ENCODE assay signal across 10 mouse cellular contexts in genomic region chr16:84135651-84136200, GRCm38 (mm10).
DNase-seq lines count a peak whose midpoint lies in the region; ATAC-seq lines count a peak whose summit lies in the region.
"Had no signal": no experiment of that assay in that cellular context is flagged by ENCODE, and none has a peak within 500 bp of the region (broad histone marks: within the 10 kb centered on the region; RNA-seq: fewer than 3 reads in every experiment).

No protein-coding gene starts in this region.

- H3K27me3 ChIP-seq in forebrain, embryonic 11.5 days (ENCODE audit: control insufficient read depth, insufficient read depth, low read length), result no peaks in the 10 kb centered on the region
- no peaks in the 10 kb centered on the region for H3K27me3 ChIP-seq in forebrain, embryonic 10.5 days (ENCODE audit: poor library complexity, severe bottlenecking)
- no peaks in the 10 kb centered on the region for H3K27me3 ChIP-seq in forebrain, embryonic 13.5 days
- H3K27me3 ChIP-seq in liver, embryonic 12.5 days (replicated peaks), result no peaks in the 10 kb centered on the region
- H3K27me3 ChIP-seq: heart, embryonic 13.5 days had no signal

- no peaks in the 10 kb centered on the region for H3K4me1 ChIP-seq in forebrain, embryonic 11.5 days (replicated peaks; ENCODE audit: control insufficient read depth, insufficient read depth, low read length)
- no peaks in the 10 kb centered on the region for H3K4me1 ChIP-seq in forebrain, embryonic 10.5 days
- H3K4me1 ChIP-seq in forebrain, embryonic 13.5 days, result no peaks in the 10 kb centered on the region
- H3K4me1 ChIP-seq in liver, embryonic 12.5 days, result no peaks in the 10 kb centered on the region
- H3K4me1 ChIP-seq: heart, embryonic 13.5 days had no signal

- no peak overlapping the region for H3K9ac ChIP-seq in forebrain, embryonic 11.5 days (ENCODE audit: low read length)
- H3K9ac ChIP-seq in forebrain, embryonic 13.5 days, result no peak overlapping the region
- H3K9ac ChIP-seq in liver, embryonic 12.5 days, result no peak overlapping the region
- H3K9ac ChIP-seq: heart, embryonic 13.5 days; liver, embryonic 14.5 days had no signal

- H3K9me3 ChIP-seq in forebrain, embryonic 11.5 days (ENCODE audit: control insufficient read depth, low read length), result no peaks in the 10 kb centered on the region
- H3K9me3 ChIP-seq in forebrain, embryonic 10.5 days, result no peaks in the 10 kb centered on the region
- H3K9me3 ChIP-seq in forebrain, embryonic 13.5 days (replicated peaks), result no peaks in the 10 kb centered on the region
- H3K9me3 ChIP-seq in liver, embryonic 12.5 days (replicated peaks), result no peaks in the 10 kb centered on the region
- H3K9me3 ChIP-seq: heart, embryonic 13.5 days had no signal

- H3K4me2 ChIP-seq in forebrain, embryonic 11.5 days (ENCODE audit: low read depth, low read length, severe bottlenecking), result no peak overlapping the region
- H3K4me2 ChIP-seq in forebrain, embryonic 13.5 days, result no peak overlapping the region
- H3K4me2 ChIP-seq in liver, embryonic 12.5 days, result no peak overlapping the region
- H3K4me2 ChIP-seq: heart, embryonic 13.5 days had no signal

- H3K27ac ChIP-seq in forebrain, embryonic 11.5 days (ENCODE audit: low read depth, low read length), result no peak overlapping the region
- H3K27ac ChIP-seq in forebrain, embryonic 10.5 days, result no peak overlapping the region
- no peak overlapping the region for H3K27ac ChIP-seq in forebrain, embryonic 13.5 days
- no peak overlapping the region for H3K27ac ChIP-seq in liver, embryonic 12.5 days
- H3K27ac ChIP-seq: heart, embryonic 13.5 days; liver, embryonic 14.5 days had no signal

- no peak overlapping the region for H3K4me3 ChIP-seq in forebrain, embryonic 11.5 days (ENCODE audit: low read depth, low read length)
- H3K4me3 ChIP-seq in forebrain, embryonic 10.5 days, result no peak overlapping the region
- no peak overlapping the region for H3K4me3 ChIP-seq in forebrain, embryonic 13.5 days
- H3K4me3 ChIP-seq in liver, embryonic 12.5 days, result no peak overlapping the region
- H3K4me3 ChIP-seq: heart, embryonic 13.5 days had no signal

- DNase-seq in forebrain, embryonic 11.5 days (ENCODE audit: low spot score), result no peak
- no peak for DNase-seq in forebrain, embryonic 10.5 days (ENCODE audit: extremely low spot score, low spot score)
- peak; percentile 44 for DNase-seq in A20 (ENCODE audit: low read depth, low spot score)
- peak; percentile 17 to 58 for DNase-seq in left cerebral cortex, postnatal 10 days (ENCODE audit: extremely low spot score in 1 of 2, low spot score in 2 of 2)
- no peak for DNase-seq in kidney, postnatal 10 days

- 0 out of 2 replicates have a peak, but pooled peaks have one; percentile 27 for ATAC-seq in forebrain, embryonic 11.5 days (replicated peaks; ENCODE audit: low FRiP score)
- peak; percentile 89 for ATAC-seq in forebrain, embryonic 13.5 days
- no peak for ATAC-seq in erythroid progenitor cell, adult 5-6 weeks (replicated peaks; ENCODE audit: low FRiP score, poor library complexity, severe bottlenecking)
- ATAC-seq in liver, embryonic 12.5 days, result no peak

- intact Hi-C loops in left cerebral cortex, postnatal 10 days (cut with DNase I), result loop anchor here (10.0 kb wide), 1 partner anchor 349 kb away; no protein-coding TSS in a partner anchor

- WGBS in forebrain, embryonic 11.5 days, result 74% methylated on average over 4 of the region's 4 CpGs
- 84% methylated on average over 4 of the region's 4 CpGs for WGBS in forebrain, embryonic 10.5 days
- 58% methylated on average over 4 of the region's 4 CpGs for WGBS in forebrain, embryonic 13.5 days
- WGBS in liver, embryonic 12.5 days (ENCODE audit: insufficient replicate concordance), result 61% methylated on average over 4 of the region's 4 CpGs

- H3K36me3 ChIP-seq in forebrain, embryonic 11.5 days (ENCODE audit: control insufficient read depth, insufficient read depth, low read length), result no peaks in the 10 kb centered on the region
- H3K36me3 ChIP-seq in forebrain, embryonic 10.5 days (replicated peaks), result no peaks in the 10 kb centered on the region
- no peaks in the 10 kb centered on the region for H3K36me3 ChIP-seq in forebrain, embryonic 13.5 days (ENCODE audit: poor library complexity, severe bottlenecking)
- H3K36me3 ChIP-seq in liver, embryonic 12.5 days, result no peaks in the 10 kb centered on the region
- H3K36me3 ChIP-seq: heart, embryonic 13.5 days had no signal

Comparison
In these comparisons a context has a peak if more than half of its experiments do, and no peak if none do; other contexts are left out.
1. ATAC-seq: peak in forebrain, embryonic 11.5 days (single experiment) and forebrain, embryonic 13.5 days (single experiment); none in erythroid progenitor cell, adult 5-6 weeks (single experiment) and liver, embryonic 12.5 days (single experiment).
2. DNase-seq: peak in A20 (single experiment) and left cerebral cortex, postnatal 10 days (2 of 2); none in forebrain, embryonic 11.5 days (single experiment), forebrain, embryonic 10.5 days (single experiment) and kidney, postnatal 10 days (single experiment).